Comparison of ENCODE assay signal across 28 mouse cellular contexts in the genomic region with DNA sequence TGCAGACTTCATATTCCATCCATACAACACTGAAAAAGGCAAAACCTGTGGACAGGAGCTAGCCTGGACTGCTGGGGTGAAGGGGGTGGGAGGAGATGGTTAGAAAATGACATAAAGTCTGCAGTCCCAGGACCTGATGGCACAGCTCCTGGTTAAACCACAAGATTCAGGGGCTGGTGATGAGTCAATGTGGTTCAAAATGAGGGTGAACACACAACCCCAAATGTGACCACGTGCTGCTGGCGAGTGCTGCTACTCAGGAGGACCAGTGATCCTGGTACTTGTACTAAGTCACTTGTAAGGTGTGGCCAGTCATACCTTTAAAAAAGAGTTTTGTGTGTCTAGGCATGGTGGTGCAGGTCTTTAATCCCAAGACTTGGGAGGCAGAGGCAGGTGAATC. TPM values are rescaled to one million over a fixed set of nuclear protein-coding genes. Genes with fewer than 3 reads are reported as not detected.
"Had no signal": no experiment of that assay in that cellular context is flagged by ENCODE, and none has a peak within 500 bp of the region (broad histone marks: within the 10 kb centered on the region; RNA-seq: fewer than 3 reads in every experiment).

No protein-coding gene starts in this region.

- H3K36me3 ChIP-seq: lung, embryonic 15.5 days; midbrain, embryonic 10.5 days; midbrain, embryonic 12.5 days; neural tube, embryonic 13.5 days; neural tube, embryonic 15.5 days had no signal

- H3K4me2 ChIP-seq: lung, embryonic 15.5 days; midbrain, embryonic 12.5 days; neural tube, embryonic 13.5 days; neural tube, embryonic 15.5 days had no signal

- DNase-seq: liver, postnatal 0 days; lung, adult 2 months; lung, postnatal 14 days; lung, postnatal 36 days; midbrain, embryonic 14.5 days; retina, postnatal 1 day; right cerebral cortex, adult 18-20 months; right cerebral cortex, postnatal 25 days; right cerebral cortex, postnatal 4 days; spleen, adult 18-20 months; thymus, adult 2 months; thymus, postnatal 25 days; thymus, postnatal 4 days had no signal

- ATAC-seq: liver, postnatal 0 days; lung, postnatal 0 days; midbrain, embryonic 16.5 days had no signal

- H3K4me1 ChIP-seq: lung, embryonic 15.5 days; midbrain, embryonic 10.5 days; midbrain, embryonic 12.5 days; neural tube, embryonic 13.5 days; neural tube, embryonic 15.5 days had no signal

- H3K27ac ChIP-seq: lung, embryonic 15.5 days; macrophage; midbrain, embryonic 10.5 days; midbrain, embryonic 12.5 days; neural tube, embryonic 13.5 days; neural tube, embryonic 15.5 days had no signal

- H3K27me3 ChIP-seq: lung, embryonic 15.5 days; midbrain, embryonic 12.5 days; neural tube, embryonic 13.5 days; neural tube, embryonic 15.5 days had no signal

- H3K9me3 ChIP-seq: lung, embryonic 15.5 days; midbrain, embryonic 10.5 days; midbrain, embryonic 12.5 days; neural tube, embryonic 13.5 days; neural tube, embryonic 15.5 days had no signal

- H3K4me3 ChIP-seq: lung, embryonic 15.5 days; midbrain, embryonic 10.5 days; midbrain, embryonic 12.5 days; neural tube, embryonic 13.5 days; neural tube, embryonic 15.5 days had no signal

- H3K9ac ChIP-seq: liver, postnatal 0 days; lung, embryonic 15.5 days; midbrain, embryonic 12.5 days; neural tube, embryonic 13.5 days; neural tube, embryonic 15.5 days had no signal

RNA-seq across cellular contexts. Expression of a gene that starts 13.2 kb away (rescaled TPM):
- total RNA-seq: megakaryocyte, adult 5-6 weeks; megakaryocyte-erythroid progenitor cell, adult 5-6 weeks had no signal
- polyA plus RNA-seq: liver, postnatal 0 days; lung, embryonic 15.5 days; lung, postnatal 0 days; macrophage; midbrain, embryonic 10.5 days; midbrain, embryonic 12.5 days; midbrain, embryonic 14.5 days; midbrain, embryonic 16.5 days; neural tube, embryonic 11.5 days; neural tube, embryonic 13.5 days; neural tube, embryonic 15.5 days; small intestine, adult 2 months; stomach, embryonic 14.5 days; stomach, embryonic 16.5 days; thymus, adult 2 months; urinary bladder, adult 2 months had no signal
